Mouse (Mus musculus): Measurements from ENCODE around the gene Nr5a2. TPM values are rescaled to one million over a fixed set of nuclear protein-coding genes. Genes with fewer than 3 reads are reported as not detected.

Nr5a2 gene
- total RNA-seq, 2 experiments from 2014 or later, result 0.29 to 0.61 TPM

GRCm38 (mm10) chr1:136910144-136910543, 50.1 kb downstream of the Nr5a2 start:
- no peak for DNase-seq

GRCm38 (mm10) chr1:136909494-136910037, 50.7 kb downstream of the Nr5a2 start:
- DNase-seq, result no peak

DNA sequence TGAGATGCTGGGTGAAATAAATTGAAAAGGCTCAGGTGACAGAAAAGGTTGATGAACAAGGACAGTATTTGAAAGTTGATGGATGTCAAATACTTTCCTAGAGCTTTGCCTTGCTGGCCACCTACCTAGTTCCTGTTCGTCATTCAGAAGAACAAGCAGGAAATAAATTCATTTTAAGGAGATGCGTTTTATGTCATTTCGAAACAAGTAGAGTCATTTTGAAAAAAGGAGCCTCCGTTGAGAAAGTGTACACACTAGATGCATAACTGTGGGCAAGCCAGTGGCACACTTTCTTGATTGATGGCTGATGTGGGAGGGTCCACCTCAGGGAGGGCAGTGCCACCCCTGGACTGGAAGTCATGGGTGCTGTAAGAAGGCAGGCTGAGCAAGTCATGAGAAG, 62.1 kb downstream of the Nr5a2 start:
- no peak for DNase-seq

- DNase-seq, result no peak
These were observed 63.9 kb downstream of the Nr5a2 start for GRCm38 (mm10) chr1:136896351-136896750.

GRCm38 (mm10) chr1:136895877-136896276, 64.4 kb downstream of the Nr5a2 start:
- DNase-seq, result no peak

DNA sequence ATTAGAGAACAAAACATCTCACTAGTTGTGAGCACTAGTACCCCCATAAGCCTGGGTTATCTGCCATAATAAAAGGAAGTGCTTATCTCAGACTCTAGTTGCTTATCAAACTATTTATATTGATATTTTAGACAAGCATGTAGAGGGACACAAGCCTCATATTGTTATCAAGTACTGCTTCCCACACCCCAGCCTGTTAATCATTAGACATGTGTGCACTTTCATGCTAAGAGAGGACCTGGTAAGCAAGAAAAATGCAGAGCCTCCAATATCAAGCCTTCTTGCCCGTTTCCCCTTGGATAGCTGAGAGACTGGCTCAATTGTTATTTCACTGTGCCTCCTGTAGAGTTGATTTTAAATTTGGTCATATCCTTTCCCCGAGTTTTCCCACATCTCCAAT, 65.5 kb downstream of the Nr5a2 start:
- no peak for DNase-seq

DNA sequence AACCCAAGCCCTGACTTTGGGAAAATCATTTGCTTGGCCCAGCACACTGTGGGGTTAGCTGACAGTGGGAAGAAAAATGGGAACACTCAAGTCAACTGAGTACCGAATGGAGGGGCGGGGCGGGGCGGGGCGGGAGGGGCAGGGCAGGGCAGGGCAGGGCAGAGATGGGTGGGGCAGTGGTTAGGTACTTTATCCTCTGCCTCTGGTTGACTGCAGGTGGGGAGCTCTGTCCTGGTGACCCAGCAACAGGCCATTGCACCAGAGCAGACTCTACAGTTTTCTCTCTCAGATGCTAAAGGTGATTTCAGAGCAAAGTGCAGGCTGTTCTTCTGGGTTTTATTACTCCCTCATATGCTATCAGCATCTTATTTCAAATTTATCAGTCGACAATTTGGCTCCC, 67.1 kb downstream of the Nr5a2 start:
- no peak for DNase-seq

GRCm38 (mm10) chr1:136890439-136890838, 69.8 kb downstream of the Nr5a2 start:
- DNase-seq, result no peak

DNA sequence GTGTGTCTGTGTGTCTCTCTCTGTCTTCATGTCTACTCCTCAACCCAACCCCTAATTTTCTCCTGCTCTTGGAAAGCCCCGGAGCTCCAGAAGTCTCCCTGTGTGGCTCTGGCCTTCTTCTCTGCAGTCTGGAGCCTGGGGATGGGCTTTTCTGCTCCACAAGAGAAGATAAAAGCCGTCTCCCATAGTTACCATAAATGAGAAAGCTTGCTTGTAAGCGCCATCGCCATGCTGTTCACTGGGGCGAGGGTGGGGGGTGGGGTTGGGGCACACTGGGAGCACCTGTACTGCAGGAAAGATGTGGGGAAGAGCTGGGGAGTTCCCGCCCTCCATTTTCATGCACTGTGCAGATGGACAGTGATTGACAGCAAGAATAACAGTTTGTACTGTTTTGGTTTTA, 71.5 kb downstream of the Nr5a2 start:
- DNase-seq, result no peak

- no peak for DNase-seq
These were observed 73.6 kb downstream of the Nr5a2 start for GRCm38 (mm10) chr1:136886678-136887077.

DNA sequence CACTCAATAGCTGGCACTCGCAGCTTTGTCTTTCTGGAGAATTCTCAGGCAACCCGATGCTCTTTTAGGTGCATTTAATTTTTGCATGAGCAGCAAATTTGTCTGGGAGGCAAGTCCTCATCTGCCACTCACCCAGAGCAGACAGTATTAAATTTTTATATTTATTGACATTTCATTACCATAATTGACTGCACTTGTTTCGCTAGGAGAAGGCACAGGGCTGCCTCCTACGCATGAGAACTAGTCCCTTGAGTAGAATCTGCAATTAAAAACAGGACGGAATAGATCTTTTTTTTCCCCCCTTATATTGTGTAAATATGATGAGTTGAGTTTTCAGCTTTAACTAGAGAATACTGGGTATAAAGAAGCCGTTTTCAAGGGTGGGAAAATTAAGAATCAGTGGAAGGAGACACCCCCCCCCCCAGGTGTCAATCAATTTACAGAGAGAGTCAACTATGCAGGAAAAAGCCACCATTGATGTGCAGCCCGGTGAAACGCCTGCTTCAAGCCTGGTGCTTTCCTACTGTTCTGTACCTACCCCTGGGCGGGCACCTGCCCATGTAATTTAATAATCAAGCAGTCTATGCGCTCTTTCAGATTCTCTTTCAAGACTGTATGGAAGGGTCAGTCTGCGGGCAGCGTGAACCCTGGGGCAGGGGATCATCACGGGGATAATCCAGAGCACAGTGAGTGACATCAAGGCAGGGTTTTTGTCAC, 76.6 kb downstream of the Nr5a2 start:
- DNase-seq, result no peak

DNA sequence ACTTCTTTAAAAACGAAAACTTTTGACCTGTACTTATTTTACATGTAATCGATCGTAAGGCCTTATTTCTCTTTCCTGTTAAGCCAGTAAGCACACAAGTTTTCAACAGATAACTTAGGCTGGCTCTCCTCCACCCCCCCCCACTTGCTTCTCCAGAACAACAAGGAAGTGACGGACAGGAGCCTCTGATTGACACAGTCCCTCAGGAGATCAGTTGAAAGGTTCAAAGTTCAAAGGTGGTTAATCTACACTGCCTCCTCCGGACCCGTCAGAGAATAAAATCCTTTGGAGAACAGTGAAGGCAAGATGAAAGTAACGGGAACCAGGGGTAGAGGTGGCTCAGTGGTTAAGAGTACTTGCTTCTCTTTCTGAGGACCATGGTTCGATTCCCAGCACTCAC, 80.0 kb downstream of the Nr5a2 start:
- no peak for DNase-seq

DNA sequence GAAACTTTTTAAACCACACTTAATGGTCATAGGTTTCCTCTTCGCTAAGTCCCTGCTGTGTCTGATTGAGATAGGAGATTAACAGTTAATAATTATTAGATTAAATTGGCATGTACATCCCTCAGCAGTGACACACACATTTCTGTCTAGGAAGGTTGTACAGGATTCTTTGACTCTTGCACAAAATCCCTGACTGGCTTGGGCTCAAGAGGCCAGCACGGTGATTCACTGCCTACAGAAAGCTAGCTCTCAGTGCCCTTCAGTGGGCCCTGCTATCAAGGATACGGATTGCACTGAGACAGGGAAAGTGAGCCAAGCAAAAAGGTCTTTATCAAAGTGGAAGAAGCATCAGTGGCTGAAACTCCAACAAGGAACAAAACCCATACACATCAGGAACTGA, 85.2 kb downstream of the Nr5a2 start:
- DNase-seq, result no peak

- no peak for DNase-seq
These were observed 91.3 kb downstream of the Nr5a2 start for GRCm38 (mm10) chr1:136868955-136869354.

- DNase-seq, result no peak
These were observed 92.0 kb downstream of the Nr5a2 start for GRCm38 (mm10) chr1:136868285-136868684.

- no peak for DNase-seq
These were observed 93.7 kb downstream of the Nr5a2 start for GRCm38 (mm10) chr1:136866481-136867092.

GRCm38 (mm10) chr1:136863209-136863608, 97.0 kb downstream of the Nr5a2 start:
- no peak for DNase-seq

DNA sequence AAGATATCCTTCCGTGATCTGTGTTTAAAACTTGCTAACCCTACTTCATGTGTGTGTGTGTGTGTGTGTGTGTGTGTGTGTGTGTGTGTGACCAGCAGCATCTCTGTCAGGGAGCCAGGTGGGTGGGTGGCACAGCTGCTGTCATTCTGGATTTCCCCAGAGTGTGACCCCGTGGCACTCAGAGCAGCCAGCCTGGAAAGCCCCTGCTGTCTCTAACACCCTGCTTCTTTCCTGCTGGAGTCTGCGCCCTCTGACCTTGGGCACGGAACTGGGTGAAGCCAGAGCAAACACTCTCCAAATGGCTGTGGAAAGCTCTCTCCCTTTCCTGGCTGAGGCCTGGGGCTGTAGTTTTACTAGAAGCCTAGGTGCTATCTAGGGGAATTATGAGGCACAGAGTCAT, 100.8 kb downstream of the Nr5a2 start:
- DNase-seq, result no peak

- no peak for DNase-seq
These were observed 101.5 kb downstream of the Nr5a2 start for GRCm38 (mm10) chr1:136858724-136859123.

- no peak for DNase-seq
These were observed 104.1 kb downstream of the Nr5a2 start for GRCm38 (mm10) chr1:136856104-136856503.

DNA sequence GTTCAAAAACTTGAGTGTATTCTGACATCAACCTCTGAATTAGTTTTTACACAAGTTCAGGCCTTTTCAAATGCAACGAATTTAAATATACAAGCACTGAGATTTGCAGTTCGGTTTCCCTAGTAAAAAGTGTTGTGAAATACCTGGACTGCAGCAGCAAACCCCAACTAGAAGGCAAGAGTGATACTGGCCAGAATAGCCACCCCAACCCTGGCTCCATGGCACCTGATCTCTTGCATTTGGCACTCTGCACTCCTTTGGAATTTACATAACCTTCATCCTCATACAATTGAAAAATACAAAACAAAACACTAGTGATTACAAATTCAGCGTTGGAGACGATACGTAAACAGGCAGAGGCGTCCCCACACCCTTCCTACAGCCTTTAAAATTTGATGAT, 111.5 kb downstream of the Nr5a2 start:
- DNase-seq, result no peak

- no peak for DNase-seq
These were observed 114.2 kb downstream of the Nr5a2 start for GRCm38 (mm10) chr1:136846081-136846480.

- no peak for DNase-seq
These were observed 114.9 kb downstream of the Nr5a2 start for GRCm38 (mm10) chr1:136845341-136845740.

DNA sequence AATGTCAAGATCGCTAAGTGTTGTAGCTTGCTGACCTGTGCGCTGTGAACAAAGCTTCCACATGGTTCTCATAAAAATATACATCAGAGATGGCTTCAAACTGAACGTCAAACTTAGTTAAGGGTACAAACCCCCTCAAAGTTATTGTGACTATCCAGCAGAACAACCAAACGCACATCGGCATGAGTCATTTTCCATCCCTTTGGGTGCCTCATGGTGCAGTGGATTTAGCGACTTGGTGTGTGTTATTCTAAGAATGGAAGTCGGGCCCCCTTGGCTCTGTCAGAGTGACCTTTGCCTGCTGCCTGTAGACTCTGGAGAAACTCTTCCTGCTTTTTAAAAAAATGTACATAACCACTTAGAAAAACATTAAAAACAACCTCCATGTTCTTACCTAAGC, 119.7 kb downstream of the Nr5a2 start:
- no peak for DNase-seq

Measured in gastrocnemius, postnatal 25 days (tissue).